37 mouse cellular contexts compared by ENCODE assay signal in the genomic region with DNA sequence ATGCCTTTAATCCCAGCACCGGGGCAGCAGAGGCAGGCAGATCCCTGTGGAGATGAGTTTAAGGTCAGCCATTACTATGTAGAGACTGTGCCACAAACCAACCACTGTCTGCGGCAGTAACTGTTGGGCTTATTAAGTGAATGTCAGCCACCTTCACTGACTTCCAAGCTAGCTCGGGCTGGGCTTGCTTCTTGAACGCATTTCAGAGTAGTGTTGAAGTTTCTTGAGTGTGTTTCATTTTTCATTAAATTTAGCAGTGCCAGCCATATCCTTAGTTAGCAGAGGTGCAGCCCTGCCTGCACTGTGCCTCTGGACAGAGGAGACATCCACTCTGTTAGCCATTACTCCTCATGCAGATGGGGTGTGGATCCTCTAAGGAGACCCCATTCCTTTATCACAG. TPM values are rescaled to one million over a fixed set of nuclear protein-coding genes. Genes with fewer than 3 reads are reported as not detected.
"Had no signal": no experiment of that assay in that cellular context is flagged by ENCODE, and none has a peak within 500 bp of the region (broad histone marks: within the 10 kb centered on the region; RNA-seq: fewer than 3 reads in every experiment).

No protein-coding gene starts in this region.

- H3K4me1 ChIP-seq: hindbrain, embryonic 12.5 days had no signal

- H3K9ac ChIP-seq: heart, embryonic 12.5 days; hindbrain, embryonic 12.5 days; hindbrain, embryonic 14.5 days; limb, embryonic 12.5 days; liver, embryonic 13.5 days; liver, embryonic 15.5 days had no signal

- H3K27ac ChIP-seq: gastrocnemius, adult 2 months; heart, adult 2 months; hindbrain, embryonic 10.5 days; hindbrain, embryonic 12.5 days; hindbrain, embryonic 14.5 days; layer of hippocampus, adult 2 months; left cerebral cortex, adult 2 months; limb, embryonic 10.5 days; limb, embryonic 12.5 days; liver, embryonic 13.5 days had no signal

- H3K27me3 ChIP-seq: heart, embryonic 12.5 days; hindbrain, embryonic 12.5 days; limb, embryonic 12.5 days; liver, embryonic 13.5 days; liver, embryonic 15.5 days had no signal

- DNase-seq: gastrocnemius, adult 2 months; gastrocnemius, postnatal 10 days; gastrocnemius, postnatal 25 days; heart, adult 2 months; heart, postnatal 10 days; heart, postnatal 4 days; kidney, adult 18-20 months; kidney, adult 8-10 months; kidney, postnatal 10 days; kidney, postnatal 25 days; kidney, postnatal 4 days; liver, embryonic 13.5 days had no signal

- H3K9me3 ChIP-seq: heart, embryonic 12.5 days; hindbrain, embryonic 10.5 days; hindbrain, embryonic 12.5 days; limb, embryonic 10.5 days; limb, embryonic 12.5 days; liver, embryonic 13.5 days; liver, embryonic 15.5 days had no signal

- ATAC-seq: hindbrain, embryonic 16.5 days; inflammation-experienced regulatory T-cells, adult 6 months had no signal

- H3K4me2 ChIP-seq: heart, embryonic 12.5 days; hindbrain, embryonic 12.5 days; hindbrain, embryonic 14.5 days; limb, embryonic 12.5 days; liver, embryonic 13.5 days had no signal

- H3K4me3 ChIP-seq: gastrocnemius, adult 2 months; heart, adult 2 months; heart, embryonic 12.5 days; hindbrain, embryonic 10.5 days; hindbrain, embryonic 12.5 days; layer of hippocampus, adult 2 months; left cerebral cortex, adult 2 months; limb, embryonic 10.5 days; limb, embryonic 12.5 days; liver, embryonic 13.5 days; liver, embryonic 15.5 days had no signal

- H3K36me3 ChIP-seq: heart, embryonic 12.5 days; hindbrain, embryonic 10.5 days; hindbrain, embryonic 12.5 days; limb, embryonic 10.5 days; limb, embryonic 12.5 days; liver, embryonic 13.5 days; liver, embryonic 15.5 days had no signal

RNA-seq across cellular contexts. Expression of gene Gm17651, which starts 43.7 kb away (rescaled TPM):
- total RNA-seq: gastrocnemius, adult 2 months; gastrocnemius, postnatal 10 days; gastrocnemius, postnatal 25 days; gastrocnemius, postnatal 4 days; granulocyte monocyte progenitor cell, adult 5-6 weeks; heart, adult 2 months; heart, postnatal 10 days; heart, postnatal 25 days; heart, postnatal 4 days; layer of hippocampus, adult 2 months; layer of hippocampus, postnatal 10 days; layer of hippocampus, postnatal 25 days; left cerebral cortex, adult 2 months; left cerebral cortex, postnatal 14 days; left cerebral cortex, postnatal 36 days had no signal
- polyA plus RNA-seq: frontal cortex, adult 2 months; heart, adult 2 months; heart, embryonic 12.5 days; heart, embryonic 14.5 days; heart, embryonic 16.5 days; hindbrain, embryonic 10.5 days; hindbrain, embryonic 12.5 days; hindbrain, embryonic 14.5 days; hindbrain, embryonic 16.5 days; inflammation-experienced regulatory T-cells, adult 6 months; intestine, embryonic 16.5 days; kidney, embryonic 14.5 days; kidney, embryonic 16.5 days; limb, embryonic 10.5 days; limb, embryonic 12.5 days; limb, embryonic 14.5 days; liver, embryonic 13.5 days; liver, embryonic 15.5 days had no signal
